Mouse (Mus musculus) kidney, postnatal 0 days (tissue): ENCODE results near the gene Aagab. TPM values are rescaled to one million over a fixed set of nuclear protein-coding genes. Genes with fewer than 3 reads are reported as not detected.

Source experiments
- ATAC-seq: fragments of 200-750 bp; cut with Nextera tagmentation; replicated peaks from 2 replicates; pipeline ENCODE4 v1.8.0; 2017; ENCODE audit warnings: low read depth, moderate number of reproducible peaks, moderate TSS enrichment, moderate library complexity; ENCODE audit not compliant: low FRiP score
- DNase-seq: peaks from one replicate; pipeline ENCODE4 v3.0.0-alpha.2; 2016; ENCODE audit warnings: low spot score
- H3K27ac ChIP-seq: fragments of 300-500 bp; sonication (generic); 2 replicates; pipeline ENCODE4 v1.5.1; 2014; ENCODE audit warnings: mild to moderate bottlenecking
- H3K27me3 ChIP-seq: fragments of 300-500 bp; sonication (generic); 2 replicates; pipeline ENCODE4 v1.6.1; 2014; ENCODE audit warnings: low read length, mixed read lengths; ENCODE audit not compliant: insufficient read depth
- H3K36me3 ChIP-seq: fragments of 300-500 bp; sonication (generic); 2 replicates; pipeline ENCODE4 v1.6.1; 2014; ENCODE audit warnings: low read length, mixed read lengths; ENCODE audit not compliant: insufficient read depth
- H3K4me1 ChIP-seq: fragments of 300-500 bp; sonication (generic); replicated peaks from 2 replicates; pipeline ENCODE4 v1.6.1; 2014; ENCODE audit warnings: antibody characterized with exemption, low read length, mixed read lengths; ENCODE audit not compliant: insufficient read depth
- H3K4me2 ChIP-seq: fragments of 300-500 bp; sonication (generic); 2 replicates; pipeline ENCODE4 v1.6.1; 2014; ENCODE audit warnings: mild to moderate bottlenecking, low read length, moderate library complexity, mixed read lengths
- H3K4me3 ChIP-seq: fragments of 300-500 bp; sonication (generic); replicated peaks from 2 replicates; pipeline ENCODE4 v1.5.1; 2014; ENCODE audit warnings: low read depth, low read length
- H3K9ac ChIP-seq: fragments of 300-500 bp; sonication (generic); 2 replicates; pipeline ENCODE4 v1.6.1; 2014; ENCODE audit warnings: low read depth, low read length
- H3K9me3 ChIP-seq: fragments of 300-500 bp; sonication (generic); replicated peaks from 2 replicates; pipeline ENCODE4 v1.6.1; 2016; ENCODE audit warnings: low read length, inconsistent platforms, mixed read lengths
- CTCF ChIP-seq: IDR thresholded peaks from 2 replicates; pipeline ENCODE4 v1.5.1; 2016; ENCODE audit warnings: antibody characterized with exemption, low read depth, mild to moderate bottlenecking, moderate library complexity
- WGBS: fragments of 180-500 bp; shearing (Covaris S2); extraction: QIAGEN DNeasy Blood & Tissue Kit; methylation state at CpG from one replicate; pipeline ENCODE4 v1.1.7; 2014; 5-methylcytosine and 5-hydroxymethylcytosine counted together
- polyA plus RNA-seq: library from polyadenylated mRNA; unstranded; fragments of >200 nt; fragmentation: Nextera tagmentation; extraction: Ambion mirVana; gene quantifications from 2 replicates; pipeline ENCODE4 v1.2.1, GENCODE M21; 2015

Gene Aagab
- polyA plus RNA-seq, 1 experiment from 2014 or later = 29.0 TPM

- DNase-seq (no peak), ATAC-seq (no peak)
- no peak overlapping the region for H3K27ac ChIP-seq
- 67% methylated on average over 1 of the region's 1 CpGs for WGBS
- H3K36me3 ChIP-seq = peaks cover 39% of the 10 kb centered on the region
- H3K4me1 ChIP-seq = peaks cover 6% of the 10 kb centered on the region
- no peak overlapping the region for H3K9ac ChIP-seq
- no peak for TF ChIP-seq CTCF
- no peak overlapping the region for H3K4me2 ChIP-seq
- no peaks in the 10 kb centered on the region for H3K9me3 ChIP-seq
- no peaks in the 10 kb centered on the region for H3K27me3 ChIP-seq
- H3K4me3 ChIP-seq = no peak overlapping the region
Measured at GRCm38 (mm10) chr9:63655092-63655491, 52.6 kb downstream of the Aagab start.

GRCm38 (mm10) chr9:63657167-63657566 lies 54.7 kb downstream of the Aagab start:
- ATAC-seq = no peak
- peaks cover 33% of the 10 kb centered on the region for H3K36me3 ChIP-seq
- no peak for TF ChIP-seq CTCF
- H3K4me3 ChIP-seq = no peak overlapping the region
- no peaks in the 10 kb centered on the region for H3K9me3 ChIP-seq
- peaks cover 8% of the 10 kb centered on the region for H3K4me1 ChIP-seq
- H3K9ac ChIP-seq = no peak overlapping the region
- no peaks in the 10 kb centered on the region for H3K27me3 ChIP-seq
- 50% methylated on average over 4 of the region's 4 CpGs for WGBS
- DNase-seq = peak; percentile 74
- no peak overlapping the region for H3K4me2 ChIP-seq
- peak overlapping the region; percentile 20; the same call in 1 of the 2 replicates for H3K27ac ChIP-seq

GRCm38 (mm10) chr9:63658436-63658835 lies 56.0 kb downstream of the Aagab start:
- no peak overlapping the region for H3K4me2 ChIP-seq
- no peaks in the 10 kb centered on the region for H3K9me3 ChIP-seq
- WGBS = 92% methylated on average over 9 of the region's 9 CpGs
- H3K4me3 ChIP-seq = no peak overlapping the region
- peaks cover 11% of the 10 kb centered on the region for H3K4me1 ChIP-seq
- TF ChIP-seq CTCF = no peak
- no peak overlapping the region for H3K27ac ChIP-seq
- no peaks in the 10 kb centered on the region for H3K27me3 ChIP-seq
- no peak overlapping the region for H3K9ac ChIP-seq
- peaks cover 27% of the 10 kb centered on the region for H3K36me3 ChIP-seq
- DNase-seq (no peak), ATAC-seq (no peak)

- DNase-seq (no peak), ATAC-seq (no peak)
Measured at GRCm38 (mm10) chr9:63658970-63659371, 56.5 kb downstream of the Aagab start.

GRCm38 (mm10) chr9:63660061-63660460 lies 57.6 kb downstream of the Aagab start:
- no peak overlapping the region for H3K4me3 ChIP-seq
- DNase-seq (no peak), ATAC-seq (no peak)
- no peaks in the 10 kb centered on the region for H3K9me3 ChIP-seq
- H3K4me2 ChIP-seq = no peak overlapping the region
- H3K4me1 ChIP-seq = peaks cover 15% of the 10 kb centered on the region
- no peaks in the 10 kb centered on the region for H3K27me3 ChIP-seq
- no peak overlapping the region for H3K9ac ChIP-seq
- 94% methylated on average over 4 of the region's 4 CpGs for WGBS
- TF ChIP-seq CTCF = no peak
- H3K27ac ChIP-seq = no peak overlapping the region
- H3K36me3 ChIP-seq = peaks cover 22% of the 10 kb centered on the region; the same call in 1 of the 2 replicates

More at GRCm38 (mm10) chr9:63658970-63659371, 56.5 kb downstream of the Aagab start:
- H3K36me3 ChIP-seq = peaks cover 27% of the 10 kb centered on the region
- no peak for TF ChIP-seq CTCF
- no peak overlapping the region for H3K4me3 ChIP-seq
- no peak overlapping the region for H3K27ac ChIP-seq
- H3K4me2 ChIP-seq = no peak overlapping the region
- H3K4me1 ChIP-seq = peaks cover 11% of the 10 kb centered on the region
- H3K9ac ChIP-seq = no peak overlapping the region
- no peaks in the 10 kb centered on the region for H3K9me3 ChIP-seq
- 65% methylated on average over 5 of the region's 5 CpGs for WGBS
- no peaks in the 10 kb centered on the region for H3K27me3 ChIP-seq

GRCm38 (mm10) chr9:63660691-63661090 lies 58.2 kb downstream of the Aagab start:
- peak; percentile 45; the same call in 1 of the 2 replicates for ATAC-seq
- peaks cover 22% of the 10 kb centered on the region; the same call in 1 of the 2 replicates for H3K36me3 ChIP-seq
- WGBS = 87% methylated on average over 3 of the region's 3 CpGs

GRCm38 (mm10) chr9:63662759-63663158 lies 60.3 kb downstream of the Aagab start:
- ATAC-seq = peak; percentile 27; the same call in 1 of the 2 replicates
- H3K9me3 ChIP-seq = no peaks in the 10 kb centered on the region
- H3K27me3 ChIP-seq = no peaks in the 10 kb centered on the region
- no peak for DNase-seq
- peak overlapping the region; percentile 69; the same call in 1 of the 2 replicates for H3K27ac ChIP-seq
- 34% methylated on average over 7 of the region's 7 CpGs for WGBS
- TF ChIP-seq CTCF = no peak
- peaks cover 40% of the 10 kb centered on the region for H3K4me1 ChIP-seq
- no peak overlapping the region for H3K9ac ChIP-seq
- H3K4me2 ChIP-seq = no peak overlapping the region
- H3K4me3 ChIP-seq = no peak overlapping the region
- H3K36me3 ChIP-seq = peaks cover 22% of the 10 kb centered on the region; the same call in 1 of the 2 replicates

More at GRCm38 (mm10) chr9:63660691-63661090, 58.2 kb downstream of the Aagab start:
- no peak overlapping the region for H3K4me3 ChIP-seq
- no peak overlapping the region for H3K4me2 ChIP-seq
- H3K9me3 ChIP-seq = no peaks in the 10 kb centered on the region
- no peak for TF ChIP-seq CTCF
- no peaks in the 10 kb centered on the region for H3K27me3 ChIP-seq
- DNase-seq = no peak
- peaks cover 20% of the 10 kb centered on the region for H3K4me1 ChIP-seq
- H3K27ac ChIP-seq = no peak overlapping the region
- H3K9ac ChIP-seq = no peak overlapping the region
